Mouse (Mus musculus): ENCODE data around the gene Lmntd1. TPM values are rescaled to one million over a fixed set of nuclear protein-coding genes. Genes with fewer than 3 reads are reported as not detected.

Lmntd1 gene
- polyA plus RNA-seq, 1 experiment from 2014 or later: 1.6 TPM

GRCm38 (mm10) chr6:145515859-145516581, 98.1 kb downstream of the Lmntd1 start:
- peak; percentile 86; the same call in 1 of the 2 replicates for ATAC-seq (ENCODE audit: low FRiP score, low TSS enrichment)
- WGBS: 27% methylated on average over 10 of the region's 10 CpGs
- H3K4me1 ChIP-seq (ENCODE audit: insufficient read depth, low read length): peaks cover 19% of the 10 kb centered on the region
- H3K4me3 ChIP-seq (ENCODE audit: low read length): no peak overlapping the region
- H3K4me2 ChIP-seq (replicated peaks; ENCODE audit: low read depth, low read length): peak overlapping the region; percentile 26
- no peak overlapping the region for H3K9ac ChIP-seq (replicated peaks; ENCODE audit: low read length)
- H3K9me3 ChIP-seq (ENCODE audit: low read length): peaks cover 4% of the 10 kb centered on the region; the same call in 1 of the 2 replicates
- H3K36me3 ChIP-seq (ENCODE audit: insufficient read depth, low read length): no peaks in the 10 kb centered on the region
- H3K27me3 ChIP-seq (ENCODE audit: insufficient read depth, low read length): no peaks in the 10 kb centered on the region
- H3K27ac ChIP-seq (ENCODE audit: low read length): no peak overlapping the region

GRCm38 (mm10) chr6:145511265-145511664, 102.9 kb downstream of the Lmntd1 start:
- Histone ChIP-seq H3K27me3 (ENCODE audit: insufficient read depth, low read length) (no peaks in the 10 kb centered on the region), H3K27ac (ENCODE audit: low read length) (no peak overlapping the region), H3K9ac (replicated peaks; ENCODE audit: low read length) (no peak overlapping the region), H3K9me3 (ENCODE audit: low read length) (no peaks in the 10 kb centered on the region), H3K4me1 (ENCODE audit: insufficient read depth, low read length) (peaks cover 11% of the 10 kb centered on the region), H3K4me3 (ENCODE audit: low read length) (no peak overlapping the region), H3K36me3 (ENCODE audit: insufficient read depth, low read length) (no peaks in the 10 kb centered on the region), H3K4me2 (replicated peaks; ENCODE audit: low read depth, low read length) (no peak overlapping the region)
- ATAC-seq (ENCODE audit: low FRiP score, low TSS enrichment): peak; percentile 63; the same call in 1 of the 2 replicates
- 36% methylated on average over 8 of the region's 8 CpGs for WGBS

- WGBS: 53% methylated on average over 12 of the region's 12 CpGs
- H3K4me3 ChIP-seq (ENCODE audit: low read length): no peak overlapping the region
- no peak for ATAC-seq (ENCODE audit: low FRiP score, low TSS enrichment)
- H3K27me3 ChIP-seq (ENCODE audit: insufficient read depth, low read length): no peaks in the 10 kb centered on the region
- H3K9ac ChIP-seq (replicated peaks; ENCODE audit: low read length): no peak overlapping the region
- no peak overlapping the region for H3K27ac ChIP-seq (ENCODE audit: low read length)
- H3K4me1 ChIP-seq (ENCODE audit: insufficient read depth, low read length): no peaks in the 10 kb centered on the region; the same call in 1 of the 2 replicates
- H3K36me3 ChIP-seq (ENCODE audit: insufficient read depth, low read length): no peaks in the 10 kb centered on the region
- no peak overlapping the region for H3K4me2 ChIP-seq (replicated peaks; ENCODE audit: low read depth, low read length)
- H3K9me3 ChIP-seq (ENCODE audit: low read length): peaks cover 4% of the 10 kb centered on the region; the same call in 1 of the 2 replicates
Observed at GRCm38 (mm10) chr6:145508828-145509227, 105.3 kb downstream of the Lmntd1 start.

- Histone ChIP-seq H3K9me3 (ENCODE audit: low read length) (peaks cover 12% of the 10 kb centered on the region; the same call in 1 of the 2 replicates), H3K36me3 (ENCODE audit: insufficient read depth, low read length) (no peaks in the 10 kb centered on the region), H3K9ac (replicated peaks; ENCODE audit: low read length) (no peak overlapping the region), H3K27me3 (ENCODE audit: insufficient read depth, low read length) (no peaks in the 10 kb centered on the region), H3K4me1 (ENCODE audit: insufficient read depth, low read length) (peaks cover 11% of the 10 kb centered on the region; the same call in 1 of the 2 replicates), H3K4me2 (replicated peaks; ENCODE audit: low read depth, low read length) (no peak overlapping the region), H3K4me3 (ENCODE audit: low read length) (no peak overlapping the region), H3K27ac (ENCODE audit: low read length) (no peak overlapping the region)
- no peak for ATAC-seq (ENCODE audit: low FRiP score, low TSS enrichment)
- 94% methylated on average over 7 of the region's 7 CpGs for WGBS
Observed at GRCm38 (mm10) chr6:145501751-145502150, 112.4 kb downstream of the Lmntd1 start.

- no peak overlapping the region for H3K4me2 ChIP-seq (replicated peaks; ENCODE audit: low read depth, low read length)
- 43% methylated on average over 19 of the region's 19 CpGs for WGBS
- no peak overlapping the region for H3K9ac ChIP-seq (replicated peaks; ENCODE audit: low read length)
- peak overlapping the region; percentile 51 for H3K27ac ChIP-seq (ENCODE audit: low read length)
- no peaks in the 10 kb centered on the region for H3K36me3 ChIP-seq (ENCODE audit: insufficient read depth, low read length)
- H3K4me3 ChIP-seq (ENCODE audit: low read length): no peak overlapping the region
- H3K9me3 ChIP-seq (ENCODE audit: low read length): peaks cover 12% of the 10 kb centered on the region; the same call in 1 of the 2 replicates
- H3K27me3 ChIP-seq (ENCODE audit: insufficient read depth, low read length): no peaks in the 10 kb centered on the region
- peak; percentile 29; the same call in 1 of the 2 replicates for ATAC-seq (ENCODE audit: low FRiP score, low TSS enrichment)
- peaks cover 11% of the 10 kb centered on the region; the same call in 1 of the 2 replicates for H3K4me1 ChIP-seq (ENCODE audit: insufficient read depth, low read length)
Observed at GRCm38 (mm10) chr6:145499574-145500546, 114.3 kb downstream of the Lmntd1 start.

GRCm38 (mm10) chr6:145495731-145496130, 118.4 kb downstream of the Lmntd1 start:
- Histone ChIP-seq H3K36me3 (ENCODE audit: insufficient read depth, low read length) (no peaks in the 10 kb centered on the region), H3K4me2 (replicated peaks; ENCODE audit: low read depth, low read length) (no peak overlapping the region), H3K27ac (ENCODE audit: low read length) (no peak overlapping the region), H3K27me3 (ENCODE audit: insufficient read depth, low read length) (no peaks in the 10 kb centered on the region), H3K4me3 (ENCODE audit: low read length) (no peak overlapping the region), H3K9ac (replicated peaks; ENCODE audit: low read length) (no peak overlapping the region), H3K4me1 (ENCODE audit: insufficient read depth, low read length) (peaks cover 11% of the 10 kb centered on the region; the same call in 1 of the 2 replicates), H3K9me3 (ENCODE audit: low read length) (no peaks in the 10 kb centered on the region)
- WGBS: 91% methylated on average over 7 of the region's 7 CpGs
- ATAC-seq (ENCODE audit: low FRiP score, low TSS enrichment): no peak

- WGBS: 86% methylated on average over 2 of the region's 2 CpGs
- H3K9me3 ChIP-seq (ENCODE audit: low read length): no peaks in the 10 kb centered on the region
- peaks cover 17% of the 10 kb centered on the region; the same call in 1 of the 2 replicates for H3K4me1 ChIP-seq (ENCODE audit: insufficient read depth, low read length)
- H3K36me3 ChIP-seq (ENCODE audit: insufficient read depth, low read length): no peaks in the 10 kb centered on the region
- H3K27ac ChIP-seq (ENCODE audit: low read length): no peak overlapping the region
- no peaks in the 10 kb centered on the region for H3K27me3 ChIP-seq (ENCODE audit: insufficient read depth, low read length)
- H3K4me2 ChIP-seq (replicated peaks; ENCODE audit: low read depth, low read length): no peak overlapping the region
- no peak overlapping the region for H3K9ac ChIP-seq (replicated peaks; ENCODE audit: low read length)
- H3K4me3 ChIP-seq (ENCODE audit: low read length): no peak overlapping the region
- no peak for ATAC-seq (ENCODE audit: low FRiP score, low TSS enrichment)
Observed at GRCm38 (mm10) chr6:145488251-145488650, 125.9 kb downstream of the Lmntd1 start.

GRCm38 (mm10) chr6:145485986-145486605, 128.0 kb downstream of the Lmntd1 start:
- no peak overlapping the region for H3K4me2 ChIP-seq (replicated peaks; ENCODE audit: low read depth, low read length)
- WGBS: 51% methylated on average over 12 of the region's 12 CpGs
- peaks cover 32% of the 10 kb centered on the region for H3K4me1 ChIP-seq (ENCODE audit: insufficient read depth, low read length)
- no peak overlapping the region for H3K9ac ChIP-seq (replicated peaks; ENCODE audit: low read length)
- H3K36me3 ChIP-seq (ENCODE audit: insufficient read depth, low read length): no peaks in the 10 kb centered on the region
- no peaks in the 10 kb centered on the region for H3K27me3 ChIP-seq (ENCODE audit: insufficient read depth, low read length)
- peak overlapping the region; percentile 68 for H3K27ac ChIP-seq (ENCODE audit: low read length)
- ATAC-seq (ENCODE audit: low FRiP score, low TSS enrichment): no peak
- H3K9me3 ChIP-seq (ENCODE audit: low read length): no peaks in the 10 kb centered on the region
- H3K4me3 ChIP-seq (ENCODE audit: low read length): no peak overlapping the region

GRCm38 (mm10) chr6:145483318-145483674, 130.8 kb downstream of the Lmntd1 start:
- Histone ChIP-seq H3K4me1 (ENCODE audit: insufficient read depth, low read length) (peaks cover 36% of the 10 kb centered on the region), H3K4me3 (ENCODE audit: low read length) (no peak overlapping the region), H3K36me3 (ENCODE audit: insufficient read depth, low read length) (no peaks in the 10 kb centered on the region), H3K27ac (ENCODE audit: low read length) (no peak overlapping the region), H3K9me3 (ENCODE audit: low read length) (no peaks in the 10 kb centered on the region), H3K27me3 (ENCODE audit: insufficient read depth, low read length) (no peaks in the 10 kb centered on the region), H3K9ac (replicated peaks; ENCODE audit: low read length) (no peak overlapping the region), H3K4me2 (replicated peaks; ENCODE audit: low read depth, low read length) (no peak overlapping the region)
- ATAC-seq (ENCODE audit: low FRiP score, low TSS enrichment): no peak
- WGBS: 60% methylated on average over 5 of the region's 5 CpGs

Data from kidney, embryonic 16.5 days (tissue).